Mouse (Mus musculus): ENCODE measurements around the gene Ptgdr. TPM values are rescaled to one million over a fixed set of nuclear protein-coding genes. Genes with fewer than 3 reads are reported as not detected.

The Ptgdr gene
- polyA plus RNA-seq (2014; fragmentation: Illumina TruSeq; extraction: RNeasy Lipid Tissue Mini Kit (QIAGEN cat#74804); ENCODE audit: insufficient read depth, low read depth, low replicate concordance), result not detected

DNA sequence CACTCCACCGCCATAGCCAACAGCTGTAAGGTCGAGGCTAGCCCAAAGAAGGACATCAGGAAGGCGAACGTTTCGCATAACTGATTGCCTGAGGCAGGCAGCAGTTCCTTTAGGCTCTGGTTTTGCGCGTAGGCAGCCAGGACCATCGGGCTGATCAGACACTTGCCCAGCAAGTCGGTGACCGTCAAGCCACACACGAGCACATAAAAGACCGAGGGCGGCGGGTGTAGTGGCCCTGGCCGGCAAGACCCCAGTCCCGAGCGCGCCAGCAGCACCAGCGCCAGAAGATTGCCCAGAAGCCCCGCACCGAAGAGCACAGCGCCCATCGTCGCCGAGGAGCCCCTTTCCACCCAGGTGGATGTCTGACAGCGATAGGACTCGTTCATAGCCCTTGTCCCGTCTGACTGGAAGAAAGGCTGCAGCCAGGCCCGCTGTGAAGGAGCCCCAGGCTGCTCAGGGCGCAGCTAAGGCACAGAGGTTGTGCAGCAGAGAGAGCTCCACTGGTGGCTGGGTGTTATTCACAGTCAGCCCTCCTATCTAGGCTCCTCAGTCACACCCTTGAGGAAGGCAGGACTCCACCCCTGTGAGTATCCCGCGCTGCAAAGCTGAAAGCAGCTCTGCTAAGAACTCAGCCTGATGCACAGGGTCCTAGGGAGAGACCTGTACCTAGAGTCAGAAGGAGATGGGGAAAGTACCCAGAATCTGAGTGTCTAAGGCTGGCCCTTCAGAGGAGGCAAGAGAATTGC is at the start of gene Ptgdr:
Gene Ptgdr, minus strand, starts transcription at position 508 of the 746 bp plus-strand sequence.

Other genes starting within 250 kb of the Ptgdr start
- not detected for gene Gm5624, start 231.4 kb downstream of the Ptgdr start, polyA plus RNA-seq (2014; fragmentation: Illumina TruSeq; extraction: RNeasy Lipid Tissue Mini Kit (QIAGEN cat#74804); ENCODE audit: insufficient read depth, low read depth, low replicate concordance)
- not detected for gene Gm8257, start 152.9 kb downstream of the Ptgdr start, polyA plus RNA-seq (2014; fragmentation: Illumina TruSeq; extraction: RNeasy Lipid Tissue Mini Kit (QIAGEN cat#74804); ENCODE audit: insufficient read depth, low read depth, low replicate concordance)
- gene Gm8267, start 109.0 kb downstream of the Ptgdr start, polyA plus RNA-seq (2014; fragmentation: Illumina TruSeq; extraction: RNeasy Lipid Tissue Mini Kit (QIAGEN cat#74804); ENCODE audit: insufficient read depth, low read depth, low replicate concordance), result not detected
- 3.1 TPM for gene Ptger2, start 128.8 kb upstream of the Ptgdr start, polyA plus RNA-seq (2014; fragmentation: Illumina TruSeq; extraction: RNeasy Lipid Tissue Mini Kit (QIAGEN cat#74804); ENCODE audit: insufficient read depth, low read depth, low replicate concordance)

All from lung, adult 10 weeks (tissue).